Mouse (Mus musculus) heart, adult 9 months (tissue): Measurements from ENCODE around the gene Marc1.

Experiments used
- DNase-seq, 2 experiments: peaks; one replicate each; pipeline ENCODE4 v3.0.0; 2022; ENCODE audit warnings: low spot score in 2 of 2

The Marc1 gene

DNA sequence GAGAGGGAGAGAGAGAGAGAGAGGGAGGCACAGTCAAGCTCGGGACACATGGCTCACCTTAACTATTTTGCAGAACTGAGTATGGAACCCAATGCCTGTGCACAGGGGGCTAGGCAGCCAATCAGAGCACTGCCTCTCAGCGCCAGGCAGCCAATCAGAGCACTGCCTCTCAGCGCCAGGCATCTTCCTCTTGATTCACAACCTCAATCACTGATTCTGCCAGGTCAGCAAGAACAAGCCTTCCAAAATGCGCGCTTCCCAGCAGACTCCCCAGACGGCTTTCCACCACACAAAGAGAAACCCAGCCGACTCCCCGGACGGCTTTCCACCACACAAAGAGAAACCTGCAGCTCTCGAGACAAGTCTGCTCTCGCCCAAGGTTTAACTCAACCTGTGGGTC is 11.6 kb upstream of the Marc1 start:
- DNase-seq: no peak

- no peak for DNase-seq
These were observed 6.7 kb upstream of the Marc1 start for GRCm38 (mm10) chr1:184817768-184818167.

DNA sequence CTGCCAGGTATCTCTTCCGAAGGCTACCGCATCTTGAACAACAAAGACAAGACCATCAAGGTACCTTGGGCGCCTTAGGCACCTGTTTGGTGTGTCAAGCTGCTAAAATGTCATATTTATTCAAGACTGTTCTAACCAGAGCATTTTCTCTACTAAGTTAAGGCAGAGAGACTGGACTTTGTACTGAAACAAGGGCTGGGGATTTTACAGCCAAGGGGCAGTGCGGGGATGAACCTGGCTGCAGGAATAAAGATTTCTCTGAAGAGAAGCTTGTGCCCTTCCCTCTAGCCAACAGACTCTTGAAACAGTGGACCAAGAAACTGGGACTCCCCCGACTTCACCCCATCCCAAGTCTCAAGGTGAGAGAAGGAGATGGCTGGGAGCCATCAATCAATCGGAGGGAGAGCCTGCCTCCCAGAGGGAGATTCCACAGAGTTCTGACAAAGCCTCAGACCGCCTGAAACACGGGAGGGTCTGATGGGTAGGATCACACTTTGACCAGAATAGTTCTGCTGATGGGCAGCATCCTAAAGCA is 670 bp upstream of the Marc1 start:
- no peak for DNase-seq

GRCm38 (mm10) chr1:184809578-184810001 is 1.5 kb downstream of the Marc1 start:
- DNase-seq: no peak

DNA sequence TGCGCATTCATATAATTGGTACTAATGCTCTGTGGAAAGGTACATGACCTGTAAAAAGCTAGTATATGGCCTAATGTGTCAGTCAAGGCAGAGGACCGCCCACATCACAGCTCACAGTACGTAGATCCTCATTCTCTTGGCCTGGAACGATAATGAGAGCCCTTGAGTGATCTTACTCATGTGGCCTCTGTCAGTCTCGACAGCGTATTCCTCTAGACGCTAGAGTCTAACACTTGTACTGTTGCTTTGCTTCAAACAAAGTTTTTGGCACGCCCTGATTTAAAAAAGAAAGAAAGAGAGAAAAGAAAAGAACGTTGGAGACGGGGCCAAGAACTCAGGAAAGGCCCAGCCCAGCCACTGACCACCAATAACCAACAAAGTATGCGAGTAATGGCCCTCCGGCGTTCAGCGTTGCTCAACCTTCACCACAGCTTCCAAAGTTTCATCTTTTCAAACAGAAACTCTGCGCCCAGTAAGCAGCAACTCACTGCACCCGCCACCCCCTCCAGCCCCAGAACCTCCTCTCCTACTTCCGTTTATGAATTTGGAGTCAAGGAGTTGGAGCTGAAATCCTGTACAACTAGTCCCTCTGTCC is 2.6 kb downstream of the Marc1 start:
- no peak for DNase-seq

GRCm38 (mm10) chr1:184807627-184808417 is 3.3 kb downstream of the Marc1 start:
- DNase-seq: no peak

GRCm38 (mm10) chr1:184807123-184807522 is 4.0 kb downstream of the Marc1 start:
- no peak for DNase-seq

- no peak for DNase-seq
These were observed 5.4 kb downstream of the Marc1 start for GRCm38 (mm10) chr1:184805749-184806148.

DNA sequence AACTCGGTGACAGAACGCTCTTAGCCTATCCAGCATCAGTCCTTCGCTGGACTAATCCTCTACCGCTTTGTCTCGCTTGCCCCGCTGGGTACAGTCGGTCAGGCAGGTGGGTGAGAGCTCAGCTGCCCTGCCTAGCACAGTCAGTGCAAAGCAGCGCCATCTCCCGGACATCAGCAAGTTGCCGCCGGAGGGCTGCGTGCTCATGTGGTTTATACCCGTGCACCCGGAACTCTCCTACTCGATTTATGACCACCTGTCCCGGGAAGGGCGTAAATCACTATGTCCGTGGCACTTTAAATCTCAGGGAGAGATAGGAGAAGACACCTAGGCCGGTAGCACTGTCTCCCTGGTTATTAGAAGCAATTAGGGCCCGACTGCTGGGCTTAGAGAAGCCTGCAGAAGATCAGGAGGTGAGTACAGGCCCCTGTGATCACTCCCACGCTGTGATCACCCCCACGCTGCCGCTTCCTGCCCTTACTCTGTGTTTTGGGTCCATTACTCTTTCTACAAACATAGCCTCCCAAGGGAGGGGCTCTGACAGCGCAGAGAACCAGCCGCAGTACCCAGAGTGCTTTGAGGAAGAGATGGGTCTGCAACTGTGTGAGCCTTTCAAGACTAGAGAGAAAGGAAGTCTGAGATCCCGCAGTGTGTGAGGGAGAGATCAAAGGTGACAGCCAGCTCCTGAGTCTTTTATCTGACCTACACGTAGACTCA is 17.8 kb downstream of the Marc1 start:
- peak in 1 of 2 experiments; percentile 19 for DNase-seq

DNA sequence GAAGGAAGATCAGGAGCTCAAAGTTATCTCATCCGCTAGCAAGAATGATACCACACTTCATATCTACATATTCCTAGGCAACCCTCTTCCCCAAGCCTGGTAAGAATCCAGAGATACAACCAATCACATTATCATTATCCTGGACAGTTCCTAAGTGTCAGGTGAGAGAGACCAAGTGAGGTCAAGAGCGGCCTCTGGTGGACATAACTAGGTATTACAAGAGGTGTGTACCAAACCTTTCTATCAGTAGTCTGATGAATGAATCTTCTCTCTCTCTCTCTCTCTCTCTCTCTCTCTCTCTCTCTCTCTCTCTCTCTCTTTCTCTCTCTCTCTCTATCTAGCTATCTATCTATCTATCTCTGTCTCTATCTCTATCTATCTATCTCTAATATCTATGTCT is 20.0 kb downstream of the Marc1 start:
- peak in 1 of 2 experiments; percentile 22 for DNase-seq

DNA sequence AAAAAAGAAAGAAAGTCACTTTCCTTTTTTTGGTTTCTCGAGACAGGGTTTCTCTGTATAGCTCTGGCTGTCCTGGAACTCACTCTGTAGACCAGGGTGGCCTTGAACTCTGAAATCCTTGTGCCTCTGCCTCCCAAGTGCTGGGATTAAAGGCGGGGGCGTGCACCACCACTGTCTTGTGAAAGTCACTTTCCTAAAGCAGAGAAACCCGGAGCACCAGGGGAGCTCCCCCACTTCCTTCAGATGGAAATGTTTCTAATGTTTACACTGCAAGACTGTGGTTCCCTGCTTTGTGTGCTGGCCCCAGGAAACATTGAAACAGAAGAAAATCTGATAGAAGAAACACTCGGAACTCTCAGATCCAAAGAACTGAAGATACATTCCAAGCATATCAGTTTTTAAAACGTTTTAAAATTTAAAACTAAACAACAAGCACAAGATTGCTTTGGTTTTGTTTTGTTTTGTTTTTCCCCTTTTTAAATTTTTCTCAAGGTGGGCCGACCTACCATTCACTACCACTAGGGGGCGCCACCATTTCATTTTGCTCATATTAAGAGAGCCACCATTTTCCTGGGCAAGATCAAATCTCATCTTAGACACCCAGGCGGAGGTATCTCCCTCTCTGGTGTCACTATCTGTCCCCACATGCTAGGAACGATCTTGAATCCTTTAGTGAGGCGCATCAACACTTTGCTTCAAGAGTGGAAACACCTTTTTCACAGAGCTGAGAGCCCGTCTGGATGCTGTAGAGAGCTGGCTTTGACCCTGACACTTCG is 24.5 kb downstream of the Marc1 start:
- no peak for DNase-seq

DNA sequence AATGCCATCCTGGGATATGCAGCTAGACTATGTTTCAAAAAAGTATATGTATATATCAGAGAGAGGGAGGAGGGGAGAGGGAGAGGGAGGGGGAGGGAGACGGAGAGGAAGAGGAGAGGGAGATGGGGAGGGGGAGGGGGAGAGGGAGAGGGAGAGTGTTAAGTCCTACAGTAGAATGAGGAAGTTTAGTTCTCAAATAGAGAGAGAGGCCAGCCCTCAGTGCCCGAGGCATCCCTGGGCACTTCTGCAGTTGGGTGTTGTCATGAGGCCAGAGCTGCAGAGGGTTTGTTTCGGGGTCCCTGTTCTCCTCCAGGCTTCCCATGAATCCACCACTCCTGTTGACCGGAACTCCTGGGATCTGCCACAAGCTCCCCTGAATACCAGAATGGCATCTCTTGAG is 27.5 kb downstream of the Marc1 start:
- no peak for DNase-seq

DNA sequence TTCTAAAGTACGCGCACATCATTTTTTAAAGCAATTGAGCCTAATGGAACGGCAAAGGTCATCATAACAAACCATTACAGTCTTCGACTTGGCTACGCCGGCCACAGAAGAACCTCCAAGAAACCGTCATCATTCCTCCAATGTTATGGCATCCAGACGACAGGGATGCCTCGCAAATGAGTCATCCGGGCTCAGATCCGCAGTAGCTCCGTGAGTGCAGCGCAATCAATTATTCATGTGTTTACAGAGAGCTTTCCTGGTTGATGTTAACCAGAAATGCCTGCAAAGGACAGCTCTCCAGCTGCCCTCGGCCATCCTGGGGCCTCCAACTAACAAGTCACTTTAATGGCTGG is 29.0 kb downstream of the Marc1 start:
- peak; percentile 33 to 35 for DNase-seq

DNA sequence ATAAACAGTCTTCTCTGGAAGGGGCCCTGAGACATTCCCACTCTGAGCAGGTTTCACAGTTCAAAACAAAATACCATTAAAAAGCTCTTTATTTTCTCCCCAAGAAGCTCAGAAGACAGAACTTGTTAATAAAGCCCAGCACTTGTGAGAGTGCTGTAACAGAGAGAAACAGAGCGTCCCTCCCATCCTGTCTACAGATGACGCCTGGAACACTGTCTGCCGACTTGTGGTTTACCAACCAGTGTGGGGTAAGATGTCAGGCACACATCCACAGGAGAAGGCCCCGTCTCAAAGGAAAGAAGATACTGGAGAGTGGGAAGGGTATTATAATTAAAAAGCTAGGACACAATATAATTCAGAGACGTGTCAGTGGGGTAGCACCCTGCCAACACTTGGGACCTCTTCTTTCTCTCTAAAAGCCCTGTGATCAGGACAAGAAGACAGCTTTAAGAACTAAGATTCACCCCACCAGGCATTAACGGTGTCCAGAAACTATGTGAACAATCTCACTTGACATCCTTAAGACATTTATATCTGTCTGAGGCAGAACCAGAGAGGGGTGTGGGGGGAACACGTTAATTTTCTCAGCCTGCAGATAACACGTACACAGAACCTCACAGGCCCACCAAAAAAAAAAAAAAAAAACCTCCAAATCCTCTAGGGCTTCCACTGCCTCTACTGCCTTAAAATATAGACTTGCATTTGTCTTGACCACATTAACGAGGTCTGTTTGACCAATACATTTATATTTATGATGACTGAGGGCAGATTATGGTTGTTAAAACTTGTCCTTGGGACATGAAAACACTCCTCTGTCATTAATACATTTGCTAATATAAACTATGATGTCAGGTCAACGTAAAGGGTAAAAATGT is 29.6 kb downstream of the Marc1 start:
- DNase-seq: no peak

GRCm38 (mm10) chr1:184778157-184778556 is 33.0 kb downstream of the Marc1 start:
- DNase-seq: no peak

DNA sequence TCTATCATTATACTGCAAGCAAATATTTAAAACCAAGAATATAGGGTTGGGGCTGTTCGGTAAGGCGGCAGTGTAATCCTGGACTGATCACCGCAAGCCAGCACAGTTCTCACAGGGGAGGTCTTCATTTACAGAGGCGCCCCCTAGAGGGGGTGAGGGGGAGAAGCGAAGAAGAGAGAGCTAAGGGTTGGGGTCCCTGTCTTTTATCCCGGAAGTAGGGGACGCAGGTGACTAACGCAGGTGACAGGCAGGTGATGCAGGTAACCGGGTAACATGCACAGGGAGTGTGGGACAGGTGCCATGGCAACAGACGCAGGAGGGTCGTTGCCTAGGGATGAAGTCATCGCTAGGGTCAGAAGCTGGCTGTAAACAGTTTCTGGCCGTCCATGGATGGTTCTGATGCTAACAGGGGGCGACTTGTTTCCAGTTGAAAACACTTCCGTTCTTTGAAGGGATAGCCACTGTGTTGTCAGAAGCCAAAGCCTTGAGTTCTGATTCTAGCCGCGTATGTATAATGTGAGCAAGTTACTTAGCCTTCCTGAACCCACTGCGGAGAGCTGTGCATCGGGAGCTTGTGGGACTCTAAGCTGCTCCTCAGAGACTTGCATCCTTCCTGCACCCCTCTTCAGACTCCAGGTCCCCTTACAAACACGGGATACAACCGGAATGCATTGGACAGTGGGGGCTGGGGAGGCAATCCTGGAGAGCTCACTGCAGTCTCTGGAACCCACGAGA is 33.9 kb downstream of the Marc1 start:
- no peak for DNase-seq

GRCm38 (mm10) chr1:184775289-184775688 is 35.8 kb downstream of the Marc1 start:
- DNase-seq: no peak

- DNase-seq: no peak
These were observed 39.2 kb downstream of the Marc1 start for GRCm38 (mm10) chr1:184771891-184772249.

DNA sequence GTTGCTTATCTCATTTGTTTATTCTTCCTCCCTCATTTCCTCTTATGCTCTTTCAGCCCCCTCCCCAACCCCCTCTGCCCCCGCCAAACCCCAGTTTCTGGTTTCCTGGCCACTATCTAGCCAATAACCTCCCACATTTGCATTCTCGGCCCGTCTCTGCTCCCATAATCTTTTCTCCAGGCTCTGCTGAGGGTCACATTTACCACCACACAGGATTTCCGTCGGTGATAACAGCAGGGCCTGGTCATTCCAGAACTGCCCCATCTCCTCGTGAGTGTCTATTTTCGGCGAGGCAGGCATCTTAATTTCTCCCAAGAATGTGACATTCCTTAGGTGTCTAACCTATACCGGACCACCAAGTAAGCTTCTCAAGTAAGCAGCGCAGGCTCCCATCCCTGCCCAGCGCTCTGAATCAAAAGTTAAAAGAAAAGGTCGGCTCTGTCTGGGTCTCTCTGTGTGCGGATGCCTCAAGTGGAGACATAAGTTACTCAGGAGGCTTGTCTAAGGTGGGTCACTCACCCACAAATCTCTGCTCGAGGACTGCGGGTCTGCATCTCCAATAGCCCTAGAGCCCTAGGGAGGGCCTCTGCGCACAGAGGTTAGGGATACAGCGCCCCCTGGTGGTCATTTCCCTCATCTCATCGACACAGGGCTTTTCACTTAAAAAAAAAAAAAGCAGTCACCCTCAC is 39.8 kb downstream of the Marc1 start:
- DNase-seq: peak; percentile 68 to 81

DNA sequence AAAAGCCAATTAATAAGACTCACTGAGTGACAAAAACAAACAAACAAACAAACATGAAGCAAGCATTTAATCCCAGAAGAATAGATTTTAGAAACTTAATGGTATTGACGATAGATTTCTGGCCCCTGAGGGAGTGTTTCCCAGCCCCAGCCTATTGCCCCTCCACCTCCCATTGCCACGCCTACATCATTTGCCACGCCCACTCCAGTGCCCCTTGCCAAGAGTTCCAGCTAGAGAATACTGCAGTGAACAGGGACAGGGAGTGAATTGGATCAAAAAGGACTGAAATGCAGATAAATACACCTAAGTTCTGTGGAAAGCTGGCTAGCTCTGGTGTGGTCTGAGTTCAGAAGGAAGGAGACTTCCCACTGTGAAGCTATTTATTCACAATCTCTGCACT is 47.2 kb downstream of the Marc1 start:
- DNase-seq: no peak
